Mouse (Mus musculus): Measurements from ENCODE around the gene Zbtb4. TPM values are rescaled to one million over a fixed set of nuclear protein-coding genes. Genes with fewer than 3 reads are reported as not detected.
A peak's percentile ranks its signal among the peaks of the same experiment; 100 is the strongest.

Gene Zbtb4
- total and polyA plus RNA-seq, 3 experiments: 2.4 to 2.7 TPM; not detected in 1

GRCm38 (mm10) chr11:69758971-69759721 is 6.6 kb upstream of the Zbtb4 start:
- peak; percentile 98 for DNase-seq (ENCODE audit: low read depth, low spot score)
- Histone ChIP-seq H3K27ac (ENCODE audit: control insufficient read depth, low read depth, low read length) (peak overlapping the region; percentile 98), H3K79me2 (ENCODE audit: control insufficient read depth, insufficient read depth, low read length, poor library complexity) (peaks cover 34% of the 10 kb centered on the region), H3K27me3 (ENCODE audit: control insufficient read depth in 1 of 2, insufficient read depth in 2 of 2, low read length in 2 of 2) (no peaks in the 10 kb centered on the region), H3K9ac (ENCODE audit: control insufficient read depth, low read depth, low read length, poor library complexity, severe bottlenecking) (peak overlapping the region; percentile 89), H3K9me3 (replicated peaks; ENCODE audit: insufficient read depth, low read length) (no peaks in the 10 kb centered on the region), H3K36me3 (ENCODE audit: control insufficient read depth in 1 of 2, insufficient read depth in 2 of 2, low read length in 2 of 2) (peaks cover 0 to 24% of the 10 kb centered on the region in 2 experiments; a peak in 2 of 4 replicates), H3K4me3 (ENCODE audit: control insufficient read depth in 1 of 2, insufficient read depth in 1 of 2, low read depth in 2 of 2, low read length in 2 of 2) (peak overlapping the region; percentile 70 to 85), H3K4me1 (ENCODE audit: control insufficient read depth in 1 of 2, insufficient read depth in 2 of 2, low read length in 2 of 2) (peaks cover 8 to 21% of the 10 kb centered on the region in 2 experiments)
- TF ChIP-seq ZC3H11A (IDR thresholded peaks at IDR 0.05; ENCODE audit: low read depth, low read length): 0 out of 2 replicates have a peak, but pooled peaks have one; percentile 0
- TF ChIP-seq RAD21 (IDR thresholded peaks at IDR 0.05; ENCODE audit: low read depth, low read length): no peak
- peak; percentile 89 for TF ChIP-seq BHLHE40 (IDR thresholded peaks at IDR 0.05; ENCODE audit: borderline replicate concordance, low read depth, low read length)
- TF ChIP-seq ZNF384 (IDR thresholded peaks at IDR 0.05; ENCODE audit: low read depth, low read length): no peak; the same call in 1 of the 2 replicates
- no peak for TF ChIP-seq GATA1 (IDR thresholded peaks at IDR 0.05; ENCODE audit: low read depth, low read length)
- TF ChIP-seq EP300 (IDR thresholded peaks at IDR 0.05; ENCODE audit: low read depth in 1 of 2, low read length in 2 of 2): peak in 1 of 2 experiments; percentile 61; a peak in 3 of 4 replicates
- TF ChIP-seq MYC (IDR thresholded peaks at IDR 0.05; ENCODE audit: low read depth, low read length): peak; percentile 65; the same call in 1 of the 2 replicates
- no peak for TF ChIP-seq SMC3 (IDR thresholded peaks at IDR 0.05; ENCODE audit: low read depth, low read length)
- no peak for TF ChIP-seq USF2 (IDR thresholded peaks at IDR 0.05; ENCODE audit: borderline replicate concordance in 1 of 2, insufficient read depth in 1 of 2, low read depth in 1 of 2, low read length in 2 of 2)
- TF ChIP-seq NRF1 (IDR thresholded peaks at IDR 0.05; ENCODE audit: insufficient read depth, low read depth, low read length, poor library complexity, severe bottlenecking): no peak
- TF ChIP-seq TBP (IDR thresholded peaks at IDR 0.05; ENCODE audit: low read depth, low read length): peak; percentile 83
- no peak for TF ChIP-seq UBTF (IDR thresholded peaks at IDR 0.05; ENCODE audit: borderline replicate concordance, insufficient read depth, low read depth, low read length)
- TF ChIP-seq ZMIZ1 (IDR thresholded peaks at IDR 0.05; ENCODE audit: low read depth, low read length): peak; percentile 95
- TF ChIP-seq TCF12 (IDR thresholded peaks at IDR 0.05; ENCODE audit: low read depth, low read length): peak; percentile 57
- 0 out of 2 replicates have a peak, but pooled peaks have one; percentile 5 for TF ChIP-seq USF1 (IDR thresholded peaks at IDR 0.05; ENCODE audit: low read depth, low read length)
- TF ChIP-seq POLR2AphosphoS2 (IDR thresholded peaks at IDR 0.05; ENCODE audit: low read length): no peak
- TF ChIP-seq MYB (IDR thresholded peaks at IDR 0.05; ENCODE audit: low read depth, low read length): peak; percentile 88
- no peak for TF ChIP-seq GABPA (IDR thresholded peaks at IDR 0.05; ENCODE audit: low read depth, low read length)
- TF ChIP-seq E2F4 (IDR thresholded peaks at IDR 0.05; ENCODE audit: borderline replicate concordance, low read depth, low read length): no peak
- TF ChIP-seq POLR2A (IDR thresholded peaks at IDR 0.05; ENCODE audit: control insufficient read depth in 1 of 2, insufficient read depth in 1 of 2, low read depth in 1 of 2, low read length in 2 of 2, poor library complexity in 1 of 2): peak; percentile 53 to 81; a peak in 3 of 4 replicates
- TF ChIP-seq HCFC1 (IDR thresholded peaks at IDR 0.05; ENCODE audit: low read depth, low read length): no peak
- peak; percentile 79 for TF ChIP-seq MXI1 (IDR thresholded peaks at IDR 0.05; ENCODE audit: low read depth, low read length)
- no peak; the same call in 1 of the 2 replicates for TF ChIP-seq MAZ (IDR thresholded peaks at IDR 0.05; ENCODE audit: low read depth, low read length)
- TF ChIP-seq KAT2A (conservative IDR thresholded peaks at IDR 0.05; ENCODE audit: low read depth, low read length): no peak
- TF ChIP-seq ETS1 (IDR thresholded peaks at IDR 0.05; ENCODE audit: low read depth, low read length): peak; percentile 20; the same call in 1 of the 2 replicates
- peak; percentile 67; the same call in 1 of the 2 replicates for TF ChIP-seq MAX (IDR thresholded peaks at IDR 0.05; ENCODE audit: low read length)
- no peak for TF ChIP-seq MAFK (IDR thresholded peaks at IDR 0.05; ENCODE audit: borderline replicate concordance, low read depth, low read length)
- no peak; the same call in 1 of the 2 replicates for TF ChIP-seq CHD1 (IDR thresholded peaks at IDR 0.05; ENCODE audit: low read depth, low read length)
- 0 out of 2 replicates have a peak, but pooled peaks have one; percentile 7 for TF ChIP-seq JUND (IDR thresholded peaks at IDR 0.05; ENCODE audit: low read depth, low read length)
- no peak for TF ChIP-seq CTCF (IDR thresholded peaks at IDR 0.05 in 2 of 3, conservative IDR thresholded peaks at IDR 0.05 in 1 of 3; ENCODE audit: control insufficient read depth in 1 of 3, insufficient read depth in 1 of 3, low read depth in 2 of 3, low read length in 3 of 3, poor library complexity in 1 of 3, severe bottlenecking in 1 of 3)
- peak; percentile 72 for TF ChIP-seq SIN3A (IDR thresholded peaks at IDR 0.05; ENCODE audit: low read length)
- TF ChIP-seq NELFE (IDR thresholded peaks at IDR 0.05; ENCODE audit: low read depth, low read length): peak; percentile 97
- TF ChIP-seq CHD2 (IDR thresholded peaks at IDR 0.05; ENCODE audit: low read length): peak; percentile 63
- TF ChIP-seq RCOR1 (IDR thresholded peaks at IDR 0.05; ENCODE audit: low read depth, low read length): no peak; the same call in 1 of the 2 replicates
- TF ChIP-seq POLR2AphosphoS5 (IDR thresholded peaks at IDR 0.05; ENCODE audit: borderline replicate concordance, low read depth, low read length): no peak
- TF ChIP-seq ZKSCAN1 (IDR thresholded peaks at IDR 0.05; ENCODE audit: low read depth, low read length): no peak

Data from MEL (cell line).